Mouse (Mus musculus) liver, adult 2 months (tissue): ENCODE results near the gene Zdhhc25. TPM values are rescaled to one million over a fixed set of nuclear protein-coding genes. Genes with fewer than 3 reads are reported as not detected.

Source experiments
- DNase-seq: peaks from one replicate; pipeline ENCODE4 v3.0.0-alpha.2; 2011; ENCODE audit warnings: low read depth, low spot score; ENCODE audit errors: extremely low read depth
- H3K27ac ChIP-seq: fragments of 200-500 bp; replicated peaks from 2 replicates; pipeline ENCODE4 v1.5.1; 2012; ENCODE audit warnings: low read depth, mild to moderate bottlenecking, control low read depth, inconsistent platforms, low read length; ENCODE audit not compliant: insufficient read depth
- H3K27me3 ChIP-seq: fragments of 200-500 bp; 2 replicates; pipeline ENCODE4 v1.6.1; 2012; ENCODE audit warnings: mild to moderate bottlenecking, moderate library complexity, low read length, inconsistent platforms; ENCODE audit not compliant: control insufficient read depth, insufficient read depth
- H3K36me3 ChIP-seq: fragments of 200-500 bp; 2 replicates; pipeline ENCODE4 v1.6.1; 2012; ENCODE audit warnings: low read length, inconsistent platforms; ENCODE audit not compliant: control insufficient read depth, insufficient read depth
- H3K4me1 ChIP-seq: fragments of 200-500 bp; 2 replicates; pipeline ENCODE4 v1.6.1; 2011; ENCODE audit warnings: low read length; ENCODE audit not compliant: control insufficient read depth, insufficient read depth
- H3K4me3 ChIP-seq: fragments of 200-500 bp; 2 replicates; pipeline ENCODE4 v1.5.1; 2011; ENCODE audit warnings: low read depth, mild to moderate bottlenecking, control low read depth, low read length, moderate library complexity; ENCODE audit not compliant: insufficient read depth
- H3K79me2 ChIP-seq: fragments of 200-500 bp; 2 replicates; pipeline ENCODE4 v1.6.1; 2012; ENCODE audit warnings: inconsistent platforms, mild to moderate bottlenecking, low read length, moderate library complexity; ENCODE audit not compliant: control insufficient read depth, insufficient read depth
- H3K9ac ChIP-seq: fragments of 200-500 bp; 2 replicates; pipeline ENCODE4 v1.6.1; 2012; ENCODE audit warnings: low read depth, mild to moderate bottlenecking, control low read depth, inconsistent platforms, low read length
- CTCF ChIP-seq: fragments of 200-500 bp; IDR thresholded peaks from 2 replicates; pipeline ENCODE4 v1.5.1; 2011; ENCODE audit warnings: low read depth, low read length, control low read depth
- POLR2A ChIP-seq: fragments of 200-500 bp; IDR thresholded peaks from 2 replicates; pipeline ENCODE4 v1.6.1; 2011; ENCODE audit warnings: low read length, control low read depth; ENCODE audit not compliant: insufficient read depth; ENCODE audit errors: extremely low read depth
- WGBS: fragments of 180-500 bp; shearing (Covaris S2); methylation state at CpG from one replicate; pipeline ENCODE4 v1.1.7; 2018; 5-methylcytosine and 5-hydroxymethylcytosine counted together
- polyA plus RNA-seq: library from polyadenylated mRNA; depleted of rRNA; stranded (reverse); fragments of >200 nt; gene quantifications from 2 replicates; pipeline ENCODE4 v1.2.3, GENCODE M21; 2012; rRNA removed
- total RNA-seq: library from RNA; depleted of rRNA; stranded (reverse); fragments of >200 nt; gene quantifications from 2 replicates; pipeline ENCODE4 v1.2.3, GENCODE M21; 2014; rRNA removed

Zdhhc25 gene
- not detected in 2 replicates for total RNA-seq
- polyA plus RNA-seq, result not detected in 2 replicates

DNA sequence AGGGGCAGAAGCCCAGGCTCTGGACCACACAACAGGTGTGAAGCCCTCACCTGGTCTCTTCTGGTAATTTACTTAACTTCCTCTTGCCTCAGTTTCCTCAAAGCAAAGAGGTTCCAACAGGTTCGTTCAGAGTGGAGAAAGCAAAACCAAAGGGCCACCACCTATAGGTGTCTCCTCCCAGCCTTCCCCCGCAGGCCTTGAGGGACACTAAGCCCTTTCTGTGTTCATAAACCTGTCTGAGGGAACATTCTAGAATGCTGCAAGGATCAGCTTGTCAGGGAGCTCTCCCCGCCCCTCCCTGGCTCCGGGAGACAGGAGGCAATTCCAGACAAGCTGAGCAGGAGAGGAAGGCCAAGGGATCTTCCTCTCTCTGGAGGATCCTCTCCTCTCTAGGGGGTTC is at the start of gene Zdhhc25:
Gene Zdhhc25 (plus strand): TSS at position 301 of the 400 bp plus-strand sequence.
- Histone ChIP-seq H3K4me3 (no peak within 1 kb of the TSS), H3K9ac (no peak within 1 kb of the TSS), H3K27ac (no peak within 1 kb of the TSS), H3K4me1 (no peaks in the 10 kb centered on the region), H3K27me3 (no peaks in the 10 kb centered on the region; the same call in 1 of the 2 replicates), H3K79me2 (no peaks in the 10 kb centered on the region), H3K36me3 (no peaks in the 10 kb centered on the region)
- no peak for DNase-seq
- WGBS, result 76% methylated on average over 4 of the region's 4 CpGs
- no peak for TF ChIP-seq POLR2A
- TF ChIP-seq CTCF, result no peak

GRCm38 (mm10) chr15:88552852-88553251 is 47.2 kb upstream of the Zdhhc25 start:
- Histone ChIP-seq H3K36me3 (no peaks in the 10 kb centered on the region), H3K27me3 (no peaks in the 10 kb centered on the region), H3K9ac (no peak overlapping the region), H3K4me3 (no peak overlapping the region), H3K4me1 (no peaks in the 10 kb centered on the region), H3K27ac (no peak overlapping the region), H3K79me2 (no peaks in the 10 kb centered on the region)
- DNase-seq, result no peak
- WGBS, result 83% methylated on average over 9 of the region's 9 CpGs
- TF ChIP-seq CTCF (no peak), POLR2A (no peak)

GRCm38 (mm10) chr15:88555476-88555875 is 44.6 kb upstream of the Zdhhc25 start:
- H3K36me3 ChIP-seq, result no peaks in the 10 kb centered on the region
- no peaks in the 10 kb centered on the region for H3K79me2 ChIP-seq
- no peak overlapping the region for H3K4me3 ChIP-seq
- no peak overlapping the region for H3K27ac ChIP-seq
- DNase-seq, result peak; percentile 11
- no peaks in the 10 kb centered on the region for H3K4me1 ChIP-seq
- H3K9ac ChIP-seq, result no peak overlapping the region
- WGBS, result 16% methylated on average over 8 of the region's 8 CpGs
- TF ChIP-seq POLR2A (no peak), CTCF (peak; percentile 81)
- no peaks in the 10 kb centered on the region for H3K27me3 ChIP-seq

- H3K4me1 ChIP-seq, result no peaks in the 10 kb centered on the region
- DNase-seq, result no peak
- no peaks in the 10 kb centered on the region for H3K36me3 ChIP-seq
- WGBS, result 58% methylated on average over 6 of the region's 6 CpGs
- TF ChIP-seq CTCF, result no peak
- no peak overlapping the region for H3K9ac ChIP-seq
- H3K27ac ChIP-seq, result no peak overlapping the region
- H3K4me3 ChIP-seq, result no peak overlapping the region
- no peaks in the 10 kb centered on the region for H3K27me3 ChIP-seq
- no peaks in the 10 kb centered on the region for H3K79me2 ChIP-seq
Observed at GRCm38 (mm10) chr15:88560637-88561036, 39.5 kb upstream of the Zdhhc25 start.

GRCm38 (mm10) chr15:88561058-88561730 is 38.9 kb upstream of the Zdhhc25 start:
- no peaks in the 10 kb centered on the region for H3K36me3 ChIP-seq
- H3K27ac ChIP-seq, result no peak overlapping the region
- H3K79me2 ChIP-seq, result no peaks in the 10 kb centered on the region
- DNase-seq, result no peak
- H3K4me1 ChIP-seq, result no peaks in the 10 kb centered on the region
- TF ChIP-seq POLR2A (no peak), CTCF (no peak)
- no peak overlapping the region for H3K4me3 ChIP-seq
- H3K9ac ChIP-seq, result no peak overlapping the region
- WGBS, result 8% methylated on average over 22 of the region's 22 CpGs
- H3K27me3 ChIP-seq, result no peaks in the 10 kb centered on the region

DNA sequence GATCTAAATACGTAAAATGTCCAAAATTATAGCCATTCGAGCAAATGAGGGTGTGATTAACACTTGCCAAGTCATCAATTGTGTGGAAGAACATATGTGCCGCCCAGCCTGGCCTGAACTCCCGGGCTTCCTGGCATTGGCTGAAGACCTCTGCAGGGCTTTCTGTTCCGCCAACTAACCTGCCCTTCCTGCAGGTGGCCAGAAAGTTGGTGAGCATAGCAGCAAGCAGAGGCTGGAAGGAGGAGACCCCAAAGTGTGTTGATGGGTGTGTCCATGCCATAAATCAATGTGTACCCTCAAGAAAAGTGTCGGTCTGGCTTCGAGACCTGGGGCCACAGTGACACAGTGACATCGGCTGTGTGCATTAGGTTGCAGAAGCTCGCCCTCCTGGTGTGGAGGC is 34.8 kb upstream of the Zdhhc25 start:
- no peak overlapping the region for H3K4me3 ChIP-seq
- H3K27me3 ChIP-seq, result no peaks in the 10 kb centered on the region
- no peak for TF ChIP-seq POLR2A
- TF ChIP-seq CTCF, result no peak
- H3K27ac ChIP-seq, result no peak overlapping the region
- no peaks in the 10 kb centered on the region for H3K79me2 ChIP-seq
- DNase-seq, result no peak
- no peak overlapping the region for H3K9ac ChIP-seq
- H3K4me1 ChIP-seq, result no peaks in the 10 kb centered on the region
- H3K36me3 ChIP-seq, result no peaks in the 10 kb centered on the region
- WGBS, result 77% methylated on average over 9 of the region's 9 CpGs
